Mouse (Mus musculus) inflammation-experienced regulatory T-cells, adult 6 months (primary cell): ENCODE data around the gene Msl1. TPM values are rescaled to one million over a fixed set of nuclear protein-coding genes. Genes with fewer than 3 reads are reported as not detected.

Experiments used
- ATAC-seq: one replicate; pipeline ENCODE4 v1.8.0; 2017
- polyA plus RNA-seq, 3 experiments: library from polyadenylated mRNA; unstranded; fragments of 100-300 nt; shearing (Covaris generic); gene quantifications; one replicate each; pipeline ENCODE4 v1.2.1; 2017

Gene Msl1
- polyA plus RNA-seq, 3 experiments from 2014 or later = 16.7 to 26.3 (median 20.4) TPM

DNA sequence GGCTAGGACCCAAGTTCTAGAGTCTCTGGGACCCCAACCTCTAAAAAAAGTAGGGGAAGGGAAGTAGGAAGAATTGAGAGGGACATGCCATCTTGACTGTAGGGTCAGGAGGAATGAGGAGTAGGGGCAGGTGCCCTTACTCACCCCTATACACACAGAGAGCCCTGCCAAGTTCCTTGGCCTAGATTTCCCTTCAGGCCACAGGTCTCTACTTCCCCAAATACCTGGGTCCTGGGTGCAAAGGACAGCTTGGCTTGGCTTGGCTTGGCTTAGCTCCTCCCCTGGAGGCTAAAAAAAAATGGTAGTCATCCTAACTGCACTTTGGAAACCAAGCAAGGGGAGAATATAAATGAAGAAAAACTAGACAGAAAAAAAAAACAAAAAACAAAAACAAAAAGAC lies 30.6 kb upstream of the Msl1 start:
- ATAC-seq = no peak

DNA sequence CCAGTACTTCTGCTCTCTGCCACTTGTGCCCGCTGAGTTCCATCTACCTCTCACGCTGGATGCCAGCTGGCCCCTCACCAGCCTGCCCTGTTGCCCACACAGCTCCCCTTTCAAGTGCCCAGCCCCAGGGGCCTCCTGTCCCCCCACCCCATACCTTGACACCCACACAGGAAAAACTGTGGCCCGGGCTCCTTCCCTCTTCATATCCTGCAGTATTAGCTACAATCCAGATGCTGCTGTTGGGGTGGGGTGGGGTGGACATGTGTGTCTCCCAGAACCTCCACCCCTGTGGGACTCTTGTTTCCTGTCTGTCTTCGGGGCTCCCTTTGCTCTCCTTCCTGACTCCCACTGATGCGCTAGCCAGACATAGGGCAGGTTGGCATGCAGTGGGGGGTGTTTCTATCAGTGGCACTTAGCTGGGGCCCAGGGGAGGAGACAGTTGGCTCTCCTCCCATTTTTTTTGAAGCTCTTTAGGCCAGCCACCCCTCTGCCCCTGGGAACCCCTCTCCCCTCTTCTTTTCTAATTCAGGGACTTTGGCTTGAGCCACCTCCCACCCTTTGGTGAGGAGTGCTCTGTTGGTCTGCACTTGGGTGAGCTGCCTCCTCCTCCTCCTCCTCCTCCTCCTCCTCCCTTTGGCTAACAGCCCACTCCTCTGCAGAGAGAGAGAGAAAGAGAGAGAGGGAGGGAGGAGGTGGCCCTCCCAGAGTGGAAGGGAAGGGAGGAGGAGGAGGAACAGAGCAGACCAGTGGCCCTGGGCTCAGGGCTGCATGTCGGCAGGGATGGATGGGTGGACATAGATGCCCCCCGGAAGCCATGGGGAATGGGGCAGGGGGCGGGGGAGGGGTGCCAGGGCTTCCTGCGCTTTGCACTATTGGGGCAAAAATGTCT lies 29.7 kb upstream of the Msl1 start:
- no peak for ATAC-seq

DNA sequence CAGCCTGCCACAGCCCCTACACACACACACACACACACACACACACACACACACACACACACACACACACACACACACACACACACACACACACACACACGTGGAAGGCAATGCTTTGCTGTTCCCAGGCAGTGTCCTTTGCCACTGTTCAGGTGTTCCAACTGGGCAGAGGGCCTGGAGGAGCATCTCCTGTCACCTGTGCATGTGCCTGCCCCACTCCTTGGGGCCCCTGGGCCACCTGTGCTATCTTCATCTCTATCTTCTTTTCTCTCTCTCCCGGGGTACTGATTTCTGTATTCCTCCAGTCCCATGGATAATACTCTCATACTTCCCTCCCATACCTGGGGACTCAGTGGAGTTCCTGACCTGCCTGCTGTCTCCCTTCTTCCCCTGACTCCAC lies 29.0 kb upstream of the Msl1 start:
- ATAC-seq = no peak

DNA sequence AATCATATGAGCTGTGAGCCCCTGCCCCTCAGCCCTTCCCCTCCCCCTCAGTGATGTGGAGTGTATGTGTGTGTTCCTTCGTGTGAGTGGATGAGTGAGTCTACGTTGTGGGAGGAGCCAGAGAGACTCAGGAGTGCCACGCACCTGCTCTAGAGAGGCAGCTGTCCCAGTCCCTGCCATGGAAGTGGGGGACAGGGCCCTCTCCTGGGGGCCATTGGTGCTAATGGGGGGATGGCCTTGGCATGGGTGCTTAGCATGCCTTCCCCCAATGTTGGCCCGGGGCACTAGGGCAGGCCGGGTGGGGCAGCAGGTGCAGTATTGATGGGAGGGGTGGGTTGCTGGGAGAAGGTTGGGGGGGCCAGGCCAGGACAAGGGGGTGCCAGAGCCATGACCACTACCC lies 28.5 kb upstream of the Msl1 start:
- no peak for ATAC-seq

DNA sequence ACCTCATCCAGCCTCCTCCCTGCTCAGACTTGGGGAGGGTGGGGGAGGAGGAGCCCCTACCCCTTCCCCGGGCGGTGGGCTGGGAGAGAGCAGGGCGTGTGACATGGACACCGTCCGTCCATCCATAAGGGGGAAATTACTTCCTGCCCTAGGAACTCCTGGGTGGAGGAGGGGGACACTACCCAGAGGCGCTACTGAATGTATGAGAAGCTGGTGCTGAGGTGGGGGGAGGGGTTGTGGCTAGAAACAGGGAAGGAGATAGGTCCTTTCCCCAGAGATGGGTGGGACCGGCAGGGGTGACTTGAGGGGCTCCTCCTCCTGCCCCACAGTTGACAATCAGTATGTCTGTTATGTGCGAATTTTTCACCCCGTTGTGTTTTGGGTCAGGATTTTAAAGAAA lies 28.0 kb upstream of the Msl1 start:
- ATAC-seq = no peak

DNA sequence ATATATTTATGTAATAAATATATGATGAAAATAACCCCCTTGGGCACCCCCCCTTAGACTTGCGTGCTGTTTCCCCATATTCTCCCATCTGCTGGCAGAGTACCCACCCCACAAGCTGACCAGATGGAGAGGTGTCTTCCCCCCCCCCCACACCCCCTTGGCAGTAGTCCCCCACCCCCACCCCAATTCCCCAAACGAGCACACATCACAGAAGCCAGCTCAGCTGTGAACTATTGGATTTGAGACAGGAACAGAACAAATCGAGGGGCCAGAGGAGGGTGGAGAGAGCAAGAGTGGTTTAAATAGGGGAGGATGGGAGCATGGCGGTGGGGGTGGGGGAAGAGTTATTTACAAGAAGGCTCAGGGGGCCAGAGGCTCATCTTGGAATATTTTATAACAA lies 27.6 kb upstream of the Msl1 start:
- no peak for ATAC-seq

DNA sequence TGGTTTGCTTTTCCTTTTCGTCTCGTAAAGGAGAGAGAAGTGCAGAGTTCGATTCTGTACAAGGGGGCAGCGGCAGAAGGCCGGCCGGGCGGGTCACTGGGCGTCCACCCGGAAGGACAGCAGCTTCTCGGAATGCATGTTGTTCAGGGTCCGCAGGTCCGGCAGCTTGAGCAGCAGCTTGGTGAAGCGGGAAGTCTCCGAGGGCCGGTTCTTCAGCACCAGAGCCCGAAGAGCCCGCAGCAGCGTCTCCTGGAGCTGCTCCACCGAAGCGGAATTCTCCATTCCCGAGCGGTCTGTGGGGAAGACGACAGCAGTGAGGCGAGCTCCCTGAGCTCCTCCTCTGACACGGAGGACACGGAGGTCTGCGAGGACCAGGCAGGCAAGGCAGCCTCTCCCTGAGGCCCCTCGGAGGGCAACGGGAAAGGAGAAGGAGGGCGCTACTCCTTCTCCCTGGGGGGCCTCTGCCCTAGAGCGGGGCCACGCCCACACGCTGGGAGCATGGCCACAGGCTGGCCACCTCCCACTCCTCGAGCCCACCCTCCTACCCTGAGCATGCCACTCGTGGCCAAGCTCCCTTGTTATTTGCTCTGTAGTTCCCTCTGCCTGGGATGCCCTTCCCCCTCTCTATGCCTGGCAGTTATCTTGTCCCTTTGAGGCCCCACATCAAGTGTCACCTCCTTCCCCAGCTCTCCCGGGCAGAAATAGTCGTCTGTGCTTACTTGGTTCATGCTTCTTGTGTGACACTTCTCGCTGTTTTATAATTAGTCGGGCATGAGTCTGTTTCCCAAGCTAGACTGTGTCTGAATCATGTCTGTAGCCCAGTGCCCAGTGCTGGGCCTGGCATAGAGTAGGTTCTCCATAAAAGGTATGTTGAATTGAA lies 26.9 kb upstream of the Msl1 start:
- ATAC-seq = no peak

DNA sequence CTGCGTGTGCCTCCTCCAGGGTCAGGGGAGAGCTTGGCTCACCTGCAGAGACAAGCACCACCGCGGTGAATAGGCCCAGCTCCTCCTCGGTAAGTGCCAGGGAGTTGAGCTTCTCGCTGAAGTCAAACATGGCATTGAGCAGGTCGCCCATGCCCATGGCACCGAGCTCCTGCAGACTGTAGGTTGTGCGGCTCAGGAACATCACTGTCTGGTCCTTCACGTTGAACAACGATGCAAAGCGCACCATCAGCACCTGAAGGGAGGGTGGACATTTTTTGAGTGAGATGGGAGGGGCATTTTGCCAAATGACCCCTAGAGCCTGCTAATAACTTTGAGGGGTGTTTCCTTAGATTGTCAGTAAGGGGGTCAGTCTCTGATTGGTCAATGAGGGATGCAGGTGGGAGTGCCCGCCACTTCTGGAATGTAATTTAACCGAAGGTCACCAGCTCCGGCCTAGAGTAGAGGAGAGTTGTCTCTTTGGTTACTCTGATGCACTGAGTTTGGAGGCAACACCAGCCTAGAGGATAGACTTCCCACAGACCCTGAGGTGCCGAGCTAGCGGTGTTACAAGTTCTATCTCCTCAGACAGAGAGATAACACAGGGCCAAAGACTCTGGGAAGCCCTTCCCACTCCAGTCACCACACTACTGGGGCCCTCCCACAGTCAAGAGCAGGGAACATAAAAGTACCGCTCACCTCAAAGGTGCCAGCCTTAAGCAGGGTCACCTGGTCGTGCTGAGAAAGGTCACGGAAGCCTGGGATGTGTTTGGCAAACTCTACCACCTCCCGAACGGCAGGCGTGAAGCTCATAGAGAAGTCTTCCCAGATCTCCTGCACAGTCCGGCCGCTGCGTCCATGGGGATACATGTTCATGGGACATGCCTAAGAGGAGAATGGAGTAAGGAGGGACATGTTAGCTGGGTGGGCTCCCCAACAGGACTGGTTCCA lies 26.0 kb upstream of the Msl1 start:
- no peak for ATAC-seq

DNA sequence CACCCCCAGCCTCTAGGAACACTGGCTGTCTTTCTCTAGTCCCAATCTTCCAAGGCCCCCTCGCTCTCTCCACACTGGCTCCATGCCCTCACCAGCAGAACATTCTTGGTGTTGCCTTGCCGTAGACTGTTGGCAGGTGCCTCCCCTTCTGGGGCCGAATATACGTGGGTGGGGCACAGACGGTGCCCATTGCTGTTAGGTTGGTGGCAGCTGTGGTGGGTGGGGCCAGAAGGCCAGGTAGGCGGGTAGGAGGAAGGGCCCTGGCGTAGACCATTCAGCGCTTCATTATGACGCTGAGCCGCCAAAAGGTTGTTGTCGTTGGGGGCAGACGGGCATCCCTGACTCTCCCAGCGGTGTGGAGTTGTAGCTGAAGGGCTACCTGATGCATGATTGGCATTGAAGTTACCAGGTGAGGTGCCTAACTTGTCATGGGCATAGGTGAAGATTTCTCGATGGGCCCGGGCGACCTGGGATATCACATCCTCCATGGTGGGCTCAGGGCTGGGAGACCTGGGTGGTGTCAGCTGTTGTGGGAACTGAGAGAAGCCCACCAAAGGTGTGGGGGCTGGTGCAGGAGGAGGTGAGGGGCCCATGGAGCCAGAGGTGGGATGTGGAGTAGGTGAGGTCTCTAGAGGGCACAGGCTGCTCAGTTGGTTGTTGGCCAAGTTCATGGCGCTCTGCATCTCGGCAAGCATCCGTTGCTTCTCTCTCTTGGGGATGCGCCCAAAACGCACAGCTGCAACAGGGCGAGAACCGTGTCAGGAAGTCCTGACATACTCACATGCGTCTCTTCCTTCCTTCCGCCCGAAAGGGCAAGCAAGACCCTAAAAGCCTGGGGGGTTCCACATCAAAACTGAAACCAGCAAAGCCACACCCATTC lies 25.0 kb upstream of the Msl1 start:
- ATAC-seq = no peak

DNA sequence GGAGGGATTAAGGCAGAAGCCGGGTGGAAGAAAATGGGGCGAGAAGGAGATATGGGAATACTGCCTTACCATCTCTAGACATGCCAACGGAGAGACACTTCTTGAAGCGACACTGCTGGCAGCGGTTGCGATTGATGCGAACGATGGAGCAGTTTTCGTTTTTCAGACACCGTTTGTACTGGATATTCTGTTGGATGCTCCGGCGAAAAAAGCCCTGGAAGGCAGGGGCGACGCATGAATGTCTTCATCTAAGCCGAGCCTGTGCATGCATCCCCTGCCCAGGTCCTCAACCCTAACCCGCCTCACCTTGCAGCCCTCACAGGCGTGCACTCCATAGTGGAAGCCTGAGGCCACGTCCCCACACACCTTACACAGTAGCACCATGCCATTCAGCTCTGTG lies 24.2 kb upstream of the Msl1 start:
- no peak for ATAC-seq

DNA sequence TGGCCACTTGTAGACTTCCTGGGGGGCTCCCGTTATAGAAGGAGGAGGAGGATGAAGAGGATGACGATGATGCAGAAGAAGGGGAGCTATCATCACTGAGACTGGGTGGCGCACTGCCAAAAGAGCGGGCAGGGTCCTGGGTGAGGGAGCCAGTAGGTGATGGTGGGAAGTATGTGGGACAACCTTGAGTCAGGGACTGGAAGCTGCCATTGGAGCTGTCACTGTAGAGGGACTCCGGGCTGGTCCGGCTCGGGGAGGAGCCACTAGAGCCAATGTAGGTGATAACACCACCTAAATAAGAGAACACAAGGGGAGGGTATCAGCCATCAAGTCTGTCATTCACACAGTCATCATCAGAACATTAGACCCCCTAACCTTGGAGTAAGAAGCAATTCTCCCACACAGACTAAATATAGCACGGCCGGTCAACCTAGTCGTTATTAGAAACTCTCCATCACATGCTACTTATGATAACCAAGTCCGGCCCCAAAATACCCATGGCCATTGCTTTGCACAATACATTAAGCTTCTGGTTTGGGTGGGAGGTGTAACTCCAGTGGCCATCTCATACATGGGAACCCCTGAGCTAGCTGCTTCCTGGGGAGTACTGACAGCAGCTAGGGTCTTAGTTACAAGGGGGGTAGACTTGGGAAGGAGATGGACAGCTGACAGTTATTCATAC lies 23.3 kb upstream of the Msl1 start:
- no peak for ATAC-seq

DNA sequence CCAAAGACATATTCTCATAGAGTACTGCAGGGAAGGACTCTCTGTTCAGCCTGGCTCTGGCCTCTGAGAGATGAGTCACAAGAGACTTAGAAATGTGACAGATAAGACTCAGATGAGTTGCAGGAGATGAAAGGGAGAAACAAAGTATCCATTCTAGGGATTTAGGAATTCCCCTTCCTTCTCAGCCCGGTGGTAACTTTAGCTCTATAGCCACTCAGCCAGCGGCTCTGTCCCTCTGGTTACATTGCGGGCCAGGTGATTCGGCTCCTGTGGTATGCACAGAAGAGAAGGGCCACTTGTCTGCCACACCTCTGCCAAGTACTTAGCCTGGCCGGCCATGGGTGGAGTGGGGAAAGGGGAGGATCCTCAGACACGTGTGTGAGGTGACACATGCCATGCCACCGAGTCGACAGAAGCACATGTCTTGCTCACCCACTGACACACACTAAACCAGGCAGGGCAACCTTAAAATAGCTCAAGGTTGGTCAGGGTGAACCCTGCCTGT lies 22.6 kb upstream of the Msl1 start:
- ATAC-seq = no peak

DNA sequence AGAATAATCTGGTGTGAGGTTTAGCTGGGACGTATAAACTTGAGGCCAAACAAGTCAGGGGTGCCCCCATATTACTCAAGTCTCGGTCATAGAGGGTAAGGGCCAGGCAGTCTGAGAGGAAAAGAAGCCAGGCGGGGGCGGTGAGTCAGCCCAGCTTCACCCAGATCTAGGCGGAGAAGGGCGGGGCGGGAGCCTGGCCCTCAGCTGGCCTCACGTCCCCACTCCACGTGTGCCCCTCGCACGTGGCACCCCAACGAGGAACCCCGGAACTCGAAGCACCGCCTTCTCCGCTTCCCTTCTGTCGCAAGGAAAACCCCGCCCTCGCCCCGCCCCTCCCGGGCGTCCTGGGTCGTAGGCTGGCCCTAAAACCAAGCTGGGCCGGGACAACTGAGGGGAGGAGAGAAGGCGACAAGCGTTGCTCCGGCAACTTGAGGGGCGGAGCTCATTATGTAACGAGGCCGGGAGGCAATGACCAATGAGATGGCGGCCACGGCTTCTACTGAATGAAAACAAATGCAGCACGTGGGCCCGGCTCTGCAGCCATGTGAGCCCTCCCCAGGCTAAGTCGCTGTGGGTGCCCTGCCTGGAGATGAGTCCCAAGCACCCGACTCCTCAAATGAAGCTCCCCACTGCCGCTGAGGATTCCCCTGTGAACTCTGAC lies 21.6 kb upstream of the Msl1 start:
- ATAC-seq = peak; percentile 89

DNA sequence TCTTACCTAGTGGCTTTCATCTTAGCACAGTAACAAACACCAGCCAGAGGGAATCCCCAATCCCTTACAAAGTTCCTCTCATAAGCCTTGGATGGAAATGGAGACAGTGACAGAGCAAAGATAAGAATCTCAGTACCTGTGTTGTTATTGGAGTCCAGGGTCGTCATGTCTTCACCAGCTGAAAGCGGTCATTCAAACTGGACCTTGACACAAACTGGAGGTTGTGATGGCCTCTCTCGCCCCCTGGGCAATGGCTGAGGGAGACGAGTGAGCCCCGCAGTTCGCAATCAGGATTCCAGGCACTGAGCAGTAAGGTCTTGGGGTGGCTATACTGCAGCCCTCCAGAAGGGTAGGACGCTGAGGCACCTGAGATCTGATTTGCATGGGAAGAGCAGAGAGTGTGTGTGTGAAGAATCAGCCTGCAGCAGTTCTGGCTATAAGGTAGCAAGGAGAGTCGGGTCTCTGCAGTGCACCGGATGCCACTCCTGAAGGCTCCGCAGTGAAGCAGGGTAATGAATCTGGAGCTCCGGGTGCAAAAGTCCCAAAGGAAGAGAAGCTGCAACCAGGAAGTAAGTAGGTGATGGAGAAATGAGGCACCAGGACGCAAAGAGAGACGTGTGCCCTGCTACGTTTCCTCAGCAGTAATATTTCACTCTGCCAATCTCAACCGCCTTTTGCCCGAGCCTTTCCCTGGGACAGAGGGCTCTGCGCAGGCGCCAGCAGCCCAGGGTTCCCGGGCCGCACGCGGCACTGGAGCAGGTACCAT lies 20.6 kb upstream of the Msl1 start, which contains the start of gene Nr1d1:
Nr1d1 (minus strand) TSS at position 752 of the 766 bp plus-strand sequence.
- peak; percentile 17 for ATAC-seq

DNA sequence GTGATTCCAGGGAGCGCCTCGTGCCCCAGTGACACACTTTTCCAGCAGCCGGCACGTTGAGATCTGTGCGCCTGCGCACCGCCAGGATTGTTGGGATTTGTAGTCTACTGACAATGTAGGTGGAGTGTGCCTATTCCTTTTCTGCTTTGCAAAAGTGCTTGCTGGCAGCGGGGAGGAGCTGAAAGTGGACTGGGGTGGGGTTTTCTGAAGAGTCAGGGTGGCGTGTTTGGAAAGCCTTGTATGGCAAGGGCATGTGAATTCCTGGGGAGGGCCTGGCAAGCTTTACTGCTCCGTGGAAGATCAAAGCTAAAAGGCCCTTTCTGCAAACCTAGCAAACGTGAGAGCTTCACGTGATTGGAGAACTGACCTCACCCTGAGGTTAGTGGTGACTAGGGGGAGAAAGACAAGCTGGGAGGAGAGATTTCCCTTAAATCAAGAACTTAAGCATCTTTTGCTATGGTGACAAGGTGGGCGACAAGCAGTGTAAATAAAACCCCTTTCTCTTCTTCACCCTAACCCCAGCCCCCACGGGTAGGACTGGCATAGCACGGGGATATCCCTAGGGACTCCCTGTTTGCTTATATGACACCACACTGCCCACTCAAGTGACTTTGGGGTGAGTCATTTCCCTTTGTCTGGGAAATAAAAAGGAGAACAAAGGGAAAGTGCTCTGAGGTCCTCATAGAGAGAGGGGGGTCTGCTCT lies 19.8 kb upstream of the Msl1 start:
- peak; percentile 43 for ATAC-seq

DNA sequence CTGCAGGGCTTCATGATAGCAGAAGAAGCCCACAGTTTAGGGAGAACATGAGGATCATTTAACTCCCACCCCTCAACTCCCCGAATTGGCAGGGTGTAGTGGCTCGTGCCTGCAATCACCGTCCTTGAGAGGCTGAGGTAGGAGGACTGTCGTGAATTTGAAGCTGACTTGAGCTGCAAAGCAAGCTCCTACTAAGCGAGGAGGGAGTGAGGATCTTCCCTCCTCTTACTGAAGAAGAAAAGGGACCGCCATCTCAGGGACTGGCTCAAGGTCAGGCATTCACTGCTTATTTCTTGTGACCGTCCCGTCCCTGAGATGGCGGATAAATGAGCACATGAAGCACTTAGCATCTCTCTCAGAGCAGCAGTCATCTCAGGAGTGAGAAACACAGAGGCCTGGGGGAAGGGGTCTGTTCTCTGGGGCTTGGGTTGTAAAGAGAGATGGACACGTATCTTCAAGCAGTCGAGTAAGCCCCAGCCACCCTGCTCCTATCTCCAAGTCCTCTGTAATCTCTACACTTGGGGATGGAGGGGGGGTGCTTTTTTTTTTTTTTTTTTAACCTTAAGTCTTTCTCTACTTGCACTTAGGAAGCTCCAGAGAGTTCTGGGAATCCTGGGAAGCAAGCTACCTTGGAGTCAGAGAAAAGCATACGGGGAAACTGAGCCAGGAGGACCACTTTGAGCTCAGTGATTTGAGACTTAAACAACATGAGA lies 19.1 kb upstream of the Msl1 start:
- no peak for ATAC-seq

DNA sequence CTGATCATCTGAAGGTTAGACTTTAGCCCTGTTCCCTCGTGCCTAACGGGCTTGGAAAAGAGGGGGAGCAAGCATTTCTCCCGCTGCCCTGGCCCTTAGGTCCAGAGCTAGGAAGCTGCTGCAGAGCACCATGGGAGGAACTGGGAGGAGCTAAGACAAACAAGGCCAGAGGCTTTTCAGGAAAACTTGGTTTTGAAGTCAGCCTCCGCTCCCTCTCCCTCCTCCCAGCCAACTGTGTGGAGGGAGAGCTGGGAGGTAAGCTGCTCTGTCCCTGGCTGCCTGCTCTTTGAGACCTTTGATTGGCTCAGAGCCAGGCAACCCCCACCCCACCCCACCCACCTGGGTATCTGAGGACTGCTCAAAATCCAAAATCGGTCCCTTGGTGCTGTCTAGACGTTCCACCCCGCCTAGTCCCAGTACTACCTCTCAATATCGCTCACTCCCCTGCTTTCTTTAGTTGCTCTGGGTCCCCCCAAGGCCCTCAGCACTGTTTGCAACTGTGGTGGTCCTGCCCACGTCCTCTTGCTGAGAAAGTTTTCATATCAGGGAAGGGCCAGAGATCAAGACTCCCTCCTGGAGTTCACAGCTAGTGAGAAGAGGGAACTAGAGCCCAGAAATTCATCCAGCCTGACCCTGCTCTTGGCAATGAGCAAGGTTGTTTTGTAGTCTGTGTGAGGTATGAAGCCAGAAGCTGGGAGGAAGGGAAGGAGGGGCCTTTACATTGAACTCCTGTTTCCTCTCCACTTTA lies 18.3 kb upstream of the Msl1 start:
- ATAC-seq = no peak
